Mouse (Mus musculus): ENCODE data around the gene Kri1. TPM values are rescaled to one million over a fixed set of nuclear protein-coding genes. Genes with fewer than 3 reads are reported as not detected.
"Not testable (repeated sequence)": the region's sequence is repeated elsewhere in the genome, so short reads cannot be mapped to it uniquely, and the experiment has no call there.

Gene Kri1
- polyA plus RNA-seq, 1 experiment from 2014 or later, result 16.7 TPM

- ATAC-seq (ENCODE audit: low read depth), result no peak
- no peak overlapping the region for H3K27ac ChIP-seq (ENCODE audit: low read length)
- WGBS, result 79% methylated on average over 7 of the region's 7 CpGs
- no peaks in the 10 kb centered on the region for H3K4me1 ChIP-seq (replicated peaks; ENCODE audit: control insufficient read depth, insufficient read depth, low read length)
- no peak overlapping the region for H3K4me2 ChIP-seq (ENCODE audit: low read depth, low read length)
- no peaks in the 10 kb centered on the region for H3K36me3 ChIP-seq (ENCODE audit: control insufficient read depth, insufficient read depth, low read length)
- H3K27me3 ChIP-seq (ENCODE audit: control insufficient read depth, insufficient read depth, low read depth, low read length), result no peaks in the 10 kb centered on the region
- H3K4me3 ChIP-seq (ENCODE audit: low read length), result no peak overlapping the region
- peaks cover 2% of the 10 kb centered on the region for H3K9me3 ChIP-seq (ENCODE audit: control insufficient read depth, low read length)
- no peak overlapping the region for H3K9ac ChIP-seq (ENCODE audit: low read length)
Observed at GRCm38 (mm10) chr9:21305065-21305464, 17.3 kb upstream of the Kri1 start.

- Histone ChIP-seq H3K9ac (ENCODE audit: low read length) (no peak overlapping the region), H3K27ac (ENCODE audit: low read length) (no peak overlapping the region), H3K27me3 (ENCODE audit: control insufficient read depth, insufficient read depth, low read depth, low read length) (no peaks in the 10 kb centered on the region), H3K4me3 (ENCODE audit: low read length) (no peak overlapping the region), H3K4me1 (replicated peaks; ENCODE audit: control insufficient read depth, insufficient read depth, low read length) (no peaks in the 10 kb centered on the region), H3K4me2 (ENCODE audit: low read depth, low read length) (no peak overlapping the region), H3K36me3 (ENCODE audit: control insufficient read depth, insufficient read depth, low read length) (no peaks in the 10 kb centered on the region), H3K9me3 (ENCODE audit: control insufficient read depth, low read length) (peaks cover 2% of the 10 kb centered on the region)
- no peak for ATAC-seq (ENCODE audit: low read depth)
- 72% methylated on average over 10 of the region's 10 CpGs for WGBS
Observed at GRCm38 (mm10) chr9:21299014-21299413, 11.2 kb upstream of the Kri1 start.

DNA sequence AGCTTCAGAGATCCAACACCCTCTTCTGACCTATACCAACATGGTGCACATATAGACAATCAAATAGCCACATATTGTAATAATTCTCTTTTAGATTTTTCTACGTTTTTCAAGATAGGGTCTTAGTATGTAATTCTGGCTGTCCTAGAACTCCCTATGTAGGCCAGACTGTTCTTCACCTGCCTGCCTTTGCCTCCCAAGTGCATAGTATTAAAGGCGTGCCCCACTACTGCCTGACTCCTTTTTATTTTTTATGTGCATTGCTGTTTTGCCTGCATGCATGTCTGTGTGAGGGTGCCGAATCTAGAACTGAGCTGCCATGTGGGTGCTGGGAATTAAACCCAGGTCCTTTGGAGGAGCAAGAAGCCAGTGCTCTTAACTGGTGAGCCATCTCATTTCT lies 4.5 kb upstream of the Kri1 start:
- WGBS, result 88% methylated on average over 3 of the region's 3 CpGs
- no peaks in the 10 kb centered on the region for H3K9me3 ChIP-seq (ENCODE audit: control insufficient read depth, low read length)
- H3K27ac ChIP-seq (ENCODE audit: low read length), result 0 out of 2 replicates have a peak overlapping the region, but pooled peaks have one; percentile 10
- peak overlapping the region; percentile 61; the same call in 1 of the 2 replicates for H3K4me2 ChIP-seq (ENCODE audit: low read depth, low read length)
- no peak overlapping the region for H3K9ac ChIP-seq (ENCODE audit: low read length)
- no peak overlapping the region; the same call in 1 of the 2 replicates for H3K4me3 ChIP-seq (ENCODE audit: low read length)
- ATAC-seq (ENCODE audit: low read depth), result no peak
- no peaks in the 10 kb centered on the region for H3K36me3 ChIP-seq (ENCODE audit: control insufficient read depth, insufficient read depth, low read length)
- H3K27me3 ChIP-seq (ENCODE audit: control insufficient read depth, insufficient read depth, low read depth, low read length), result no peaks in the 10 kb centered on the region
- peaks cover 20% of the 10 kb centered on the region for H3K4me1 ChIP-seq (replicated peaks; ENCODE audit: control insufficient read depth, insufficient read depth, low read length)

GRCm38 (mm10) chr9:21291868-21292267 lies 4.1 kb upstream of the Kri1 start:
- not testable (repeated sequence) for ATAC-seq (ENCODE audit: low read depth)
- peak overlapping the region; percentile 68 for H3K9ac ChIP-seq (ENCODE audit: low read length)

GRCm38 (mm10) chr9:21291022-21291787 lies 3.4 kb upstream of the Kri1 start, which contains the start of gene Cdkn2d:
Gene Cdkn2d (minus strand): TSS chr9:21291407.
- peak within 1 kb of the TSS; percentile 75 for H3K4me3 ChIP-seq (ENCODE audit: low read length)

More at GRCm38 (mm10) chr9:21291868-21292267, 4.1 kb upstream of the Kri1 start:
- Histone ChIP-seq H3K4me2 (ENCODE audit: low read depth, low read length) (peak overlapping the region; percentile 61), H3K27ac (ENCODE audit: low read length) (peak overlapping the region; percentile 92), H3K4me3 (ENCODE audit: low read length) (peak overlapping the region; percentile 75), H3K4me1 (replicated peaks; ENCODE audit: control insufficient read depth, insufficient read depth, low read length) (peaks cover 23% of the 10 kb centered on the region)
- 10% methylated on average over 7 of the region's 7 CpGs for WGBS
- not testable (repeated sequence) for H3K36me3 ChIP-seq (ENCODE audit: control insufficient read depth, insufficient read depth, low read length); H3K27me3 ChIP-seq (ENCODE audit: control insufficient read depth, insufficient read depth, low read depth, low read length); H3K9me3 ChIP-seq (ENCODE audit: control insufficient read depth, low read length)

GRCm38 (mm10) chr9:21290589-21290988 lies 2.8 kb upstream of the Kri1 start:
- Histone ChIP-seq H3K4me3 (ENCODE audit: low read length) (peak overlapping the region; percentile 75), H3K27me3 (ENCODE audit: control insufficient read depth, insufficient read depth, low read depth, low read length) (no peaks in the 10 kb centered on the region), H3K9me3 (ENCODE audit: control insufficient read depth, low read length) (no peaks in the 10 kb centered on the region), H3K36me3 (ENCODE audit: control insufficient read depth, insufficient read depth, low read length) (no peaks in the 10 kb centered on the region), H3K4me1 (replicated peaks; ENCODE audit: control insufficient read depth, insufficient read depth, low read length) (peaks cover 28% of the 10 kb centered on the region), H3K27ac (ENCODE audit: low read length) (peak overlapping the region; percentile 65), H3K9ac (ENCODE audit: low read length) (peak overlapping the region; percentile 75), H3K4me2 (ENCODE audit: low read depth, low read length) (peak overlapping the region; percentile 58)
- WGBS, result under 1% methylated on average over 20 of the region's 20 CpGs
- no peak for ATAC-seq (ENCODE audit: low read depth)

More at GRCm38 (mm10) chr9:21291022-21291787, 3.4 kb upstream of the Kri1 start, which contains the start of gene Cdkn2d:
- Histone ChIP-seq H3K36me3 (ENCODE audit: control insufficient read depth, insufficient read depth, low read length) (no peaks in the 10 kb centered on the region), H3K27me3 (ENCODE audit: control insufficient read depth, insufficient read depth, low read depth, low read length) (no peaks in the 10 kb centered on the region), H3K4me2 (ENCODE audit: low read depth, low read length) (peak within 1 kb of the TSS; percentile 61), H3K9me3 (ENCODE audit: control insufficient read depth, low read length) (no peaks in the 10 kb centered on the region), H3K4me1 (replicated peaks; ENCODE audit: control insufficient read depth, insufficient read depth, low read length) (peaks cover 28% of the 10 kb centered on the region), H3K27ac (ENCODE audit: low read length) (peak within 1 kb of the TSS; percentile 92), H3K9ac (ENCODE audit: low read length) (peak within 1 kb of the TSS; percentile 75)
- peak; percentile 95 for ATAC-seq (ENCODE audit: low read depth)
- WGBS, result under 1% methylated on average over 49 of the region's 51 CpGs

DNA sequence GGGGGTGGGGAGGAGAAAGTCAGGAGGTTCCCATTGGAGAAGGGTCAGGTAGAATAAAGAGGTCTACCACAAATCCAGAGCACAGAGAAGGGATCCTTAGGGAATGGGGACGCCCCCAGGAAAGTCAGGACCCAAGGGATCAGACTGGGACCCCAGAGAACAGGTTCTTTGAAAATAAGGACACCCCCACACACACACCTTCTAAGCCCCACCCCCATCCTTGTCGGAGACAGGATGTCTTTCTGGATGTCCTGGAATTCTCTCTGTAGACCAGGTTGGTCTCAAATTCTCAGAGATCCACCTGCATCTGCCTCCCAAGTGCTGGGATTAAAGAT lies 1.5 kb upstream of the Kri1 start:
- 67% methylated on average over 2 of the region's 2 CpGs for WGBS
- H3K4me1 ChIP-seq (replicated peaks; ENCODE audit: control insufficient read depth, insufficient read depth, low read length), result peaks cover 28% of the 10 kb centered on the region
- H3K4me2 ChIP-seq (ENCODE audit: low read depth, low read length), result peak overlapping the region; percentile 74
- H3K27me3 ChIP-seq (ENCODE audit: control insufficient read depth, insufficient read depth, low read depth, low read length), result no peaks in the 10 kb centered on the region
- 0 out of 2 replicates have a peak, but pooled peaks cover under 1% of the 10 kb centered on the region for H3K36me3 ChIP-seq (ENCODE audit: control insufficient read depth, insufficient read depth, low read length)
- no peaks in the 10 kb centered on the region for H3K9me3 ChIP-seq (ENCODE audit: control insufficient read depth, low read length)
- H3K9ac ChIP-seq (ENCODE audit: low read length), result no peak overlapping the region
- no peak for ATAC-seq (ENCODE audit: low read depth)
- H3K27ac ChIP-seq (ENCODE audit: low read length), result no peak overlapping the region
- peak overlapping the region; percentile 75 for H3K4me3 ChIP-seq (ENCODE audit: low read length)

DNA sequence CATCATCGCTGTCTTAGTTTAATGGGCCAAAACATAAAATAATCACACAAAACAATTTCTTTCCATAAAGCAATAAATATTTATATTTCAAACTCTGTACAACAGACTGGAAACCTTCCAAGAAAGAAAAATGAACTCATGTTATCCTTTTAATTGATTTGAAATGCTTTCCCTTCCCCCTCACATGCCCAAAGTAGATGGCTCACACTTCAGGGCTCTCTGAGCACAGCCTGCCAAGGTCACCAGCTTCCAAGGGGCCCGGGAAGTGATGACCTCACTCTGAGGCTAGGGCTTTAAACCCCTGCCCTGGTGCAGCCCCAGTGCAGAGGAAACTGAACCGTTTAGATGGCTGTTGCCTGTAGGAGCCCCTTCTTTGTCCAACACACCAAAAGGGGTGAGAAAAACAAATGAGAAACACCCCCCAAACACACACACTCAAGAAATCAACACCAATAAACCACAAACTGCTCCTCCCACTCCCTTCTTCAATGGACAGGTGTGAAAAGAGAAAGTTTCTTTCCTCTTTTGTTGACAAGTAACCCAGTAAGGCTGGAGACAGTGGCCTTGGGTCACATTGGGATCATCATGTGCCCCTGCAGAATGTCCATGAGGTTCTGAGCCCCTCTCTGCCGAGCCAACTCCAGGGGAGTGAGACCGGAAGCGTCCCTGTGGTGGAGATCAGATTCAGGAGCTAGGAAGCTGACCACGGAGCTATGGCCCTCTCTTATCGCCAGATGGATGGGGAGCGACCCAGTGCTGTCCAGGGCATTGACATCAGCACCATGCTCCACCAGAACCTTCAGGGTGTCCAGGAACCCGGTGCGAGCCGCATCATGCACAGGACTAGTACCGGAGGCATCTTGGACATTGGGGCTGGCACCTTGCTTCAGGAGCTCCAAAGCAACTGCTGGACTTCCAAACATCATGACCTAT lies 901 bp upstream of the Kri1 start:
- peak overlapping the region; percentile 85 for H3K4me3 ChIP-seq (ENCODE audit: low read length)
- no peaks in the 10 kb centered on the region for H3K27me3 ChIP-seq (ENCODE audit: control insufficient read depth, insufficient read depth, low read depth, low read length)
- H3K4me1 ChIP-seq (replicated peaks; ENCODE audit: control insufficient read depth, insufficient read depth, low read length), result peaks cover 28% of the 10 kb centered on the region
- peak overlapping the region; percentile 65 for H3K9ac ChIP-seq (ENCODE audit: low read length)
- peak overlapping the region; percentile 91 for H3K27ac ChIP-seq (ENCODE audit: low read length)
- WGBS, result 70% methylated on average over 13 of the region's 13 CpGs
- peaks cover 6% of the 10 kb centered on the region; the same call in 1 of the 2 replicates for H3K36me3 ChIP-seq (ENCODE audit: control insufficient read depth, insufficient read depth, low read length)
- ATAC-seq (ENCODE audit: low read depth), result no peak
- peak overlapping the region; percentile 74 for H3K4me2 ChIP-seq (ENCODE audit: low read depth, low read length)
- H3K9me3 ChIP-seq (ENCODE audit: control insufficient read depth, low read length), result no peaks in the 10 kb centered on the region

GRCm38 (mm10) chr9:21286753-21287152 lies 1.0 kb downstream of the Kri1 start:
- 50% methylated on average over 3 of the region's 3 CpGs for WGBS
- Histone ChIP-seq H3K4me1 (replicated peaks; ENCODE audit: control insufficient read depth, insufficient read depth, low read length) (peaks cover 28% of the 10 kb centered on the region), H3K9ac (ENCODE audit: low read length) (peak overlapping the region; percentile 83), H3K9me3 (ENCODE audit: control insufficient read depth, low read length) (no peaks in the 10 kb centered on the region), H3K4me2 (ENCODE audit: low read depth, low read length) (peak overlapping the region; percentile 79), H3K36me3 (ENCODE audit: control insufficient read depth, insufficient read depth, low read length) (peaks cover 16% of the 10 kb centered on the region), H3K27me3 (ENCODE audit: control insufficient read depth, insufficient read depth, low read depth, low read length) (no peaks in the 10 kb centered on the region), H3K4me3 (ENCODE audit: low read length) (peak overlapping the region; percentile 85), H3K27ac (ENCODE audit: low read length) (no peak overlapping the region)
- no peak for ATAC-seq (ENCODE audit: low read depth)

Data from lung, embryonic 16.5 days (tissue).